Mouse (Mus musculus) heart, adult 2 months (tissue): ENCODE results near the gene Glod4. TPM values are rescaled to one million over a fixed set of nuclear protein-coding genes. Genes with fewer than 3 reads are reported as not detected.

Source experiments
- DNase-seq, 2 experiments: peaks; one replicate each; pipeline ENCODE4 v3.0.0; 2021
- H3K27ac ChIP-seq: fragments of 200-600 bp; 2 replicates; pipeline ENCODE4 v1.8.1; 2022
- H3K27me3 ChIP-seq: fragments of 200-500 bp; 2 replicates; pipeline ENCODE4 v1.6.1; 2012; ENCODE audit warnings: mild to moderate bottlenecking, low read length, inconsistent platforms, mixed read lengths; ENCODE audit not compliant: control insufficient read depth, insufficient read depth
- H3K36me3 ChIP-seq: fragments of 200-500 bp; 2 replicates; pipeline ENCODE4 v1.6.1; 2012; ENCODE audit warnings: low read length, inconsistent platforms; ENCODE audit not compliant: control insufficient read depth, insufficient read depth
- H3K4me1 ChIP-seq: fragments of 200-500 bp; 2 replicates; pipeline ENCODE4 v1.6.1; 2011; ENCODE audit warnings: low read length; ENCODE audit not compliant: control insufficient read depth, insufficient read depth
- H3K4me3 ChIP-seq: fragments of 200-600 bp; 2 replicates; pipeline ENCODE4 v1.8.1; 2022
- H3K79me2 ChIP-seq: fragments of 200-500 bp; replicated peaks from 2 replicates; pipeline ENCODE4 v1.6.1; 2012; ENCODE audit warnings: mild to moderate bottlenecking, inconsistent platforms, low read length, moderate library complexity, mixed read lengths; ENCODE audit not compliant: control insufficient read depth, insufficient read depth
- H3K9ac ChIP-seq: fragments of 200-500 bp; 2 replicates; pipeline ENCODE4 v1.6.1; 2012; ENCODE audit warnings: low read depth, mild to moderate bottlenecking, control low read depth, inconsistent platforms, low read length, mixed read lengths
- CTCF ChIP-seq: fragments of 200-600 bp; IDR thresholded peaks from 2 replicates; pipeline ENCODE4 v1.8.1; 2022; ENCODE audit warnings: antibody characterized with exemption, mild to moderate bottlenecking, moderate library complexity
- EP300 ChIP-seq: fragments of 200-500 bp; IDR thresholded peaks from 2 replicates; pipeline ENCODE4 v1.6.1; 2011; ENCODE audit warnings: low read depth, low read length, control low read depth; ENCODE audit not compliant: insufficient read depth
- POLR2A ChIP-seq: fragments of 200-500 bp; IDR thresholded peaks from 2 replicates; pipeline ENCODE4 v1.6.1; 2011; ENCODE audit warnings: mild to moderate bottlenecking, low read depth, low read length, control low read depth; ENCODE audit not compliant: insufficient read depth
- WGBS: fragments of 180-500 bp; shearing (Covaris S2); methylation state at CpG from one replicate; pipeline ENCODE4 v1.1.7; 2018; 5-methylcytosine and 5-hydroxymethylcytosine counted together
- intact Hi-C: fragments of 180-260 bp; cut with DNase I; formaldehyde crosslinking; loops from one replicate; pipeline ENCODE4 v1.15.1; 2025
- polyA plus RNA-seq: library from polyadenylated mRNA; depleted of rRNA; stranded (reverse); fragments of >200 nt; gene quantifications from 2 replicates; pipeline ENCODE4 v1.2.3, GENCODE M21; 2012
- total RNA-seq, 2 experiments: library from RNA; stranded (reverse); gene quantifications; 2 replicates each; pipeline ENCODE4 v1.2.3; 2021

Gene Glod4
- total and polyA plus RNA-seq, 3 experiments, result 12.0 to 41.5 (median 34.2) TPM

DNA sequence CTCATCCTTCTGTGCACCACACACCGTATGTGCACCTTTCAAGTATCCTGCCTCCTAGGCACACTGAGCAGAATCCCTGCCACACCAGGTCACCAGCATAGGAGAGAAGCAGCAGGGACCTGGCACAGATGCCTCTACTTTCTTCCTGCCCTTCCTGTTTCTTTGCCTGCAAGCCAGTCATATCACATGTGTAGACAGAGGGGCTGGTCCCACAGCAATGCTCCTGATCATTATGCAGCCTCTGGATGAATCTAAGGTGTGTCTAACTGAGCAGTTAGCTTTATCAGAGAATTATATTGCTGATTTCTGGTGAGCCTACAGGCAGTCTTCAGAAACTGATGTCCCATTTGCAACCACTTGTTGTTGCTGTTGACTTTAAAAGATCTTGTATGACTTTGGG lies 98.4 kb downstream of the Glod4 start:
- H3K27ac ChIP-seq, result no peak overlapping the region
- H3K9ac ChIP-seq, result no peak overlapping the region
- H3K4me1 ChIP-seq, result peaks cover 6% of the 10 kb centered on the region
- no peaks in the 10 kb centered on the region for H3K79me2 ChIP-seq
- intact Hi-C loops, result no loop called here
- H3K36me3 ChIP-seq, result peaks cover 2% of the 10 kb centered on the region; the same call in 1 of the 2 replicates
- TF ChIP-seq EP300, result no peak
- TF ChIP-seq CTCF, result no peak
- no peak for TF ChIP-seq POLR2A
- no peak overlapping the region for H3K4me3 ChIP-seq
- 100% methylated on average over 1 of the region's 1 CpGs for WGBS
- no peak for DNase-seq
- no peaks in the 10 kb centered on the region for H3K27me3 ChIP-seq

DNA sequence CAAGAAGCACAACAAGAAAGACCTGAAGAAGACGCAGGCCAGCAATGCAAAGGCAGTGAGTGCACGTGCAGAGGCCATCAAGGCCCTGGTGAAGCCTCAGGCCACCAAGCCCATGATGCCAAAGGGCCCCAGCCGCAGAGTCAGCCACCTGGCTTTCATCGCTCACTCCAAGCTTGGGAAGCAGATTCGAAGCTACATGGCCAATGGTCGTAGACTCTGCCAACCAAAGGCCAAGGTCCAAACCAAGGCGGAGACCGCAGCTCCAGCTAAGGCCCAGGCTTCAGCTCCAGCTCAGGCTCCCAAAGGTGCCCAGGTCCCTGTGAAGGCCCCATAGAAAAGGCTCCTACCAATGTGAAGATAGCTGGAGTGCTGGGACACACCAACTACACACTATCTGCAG lies 99.1 kb downstream of the Glod4 start:
- Histone ChIP-seq H3K4me3 (no peak overlapping the region), H3K4me1 (peaks cover 6% of the 10 kb centered on the region), H3K36me3 (peaks cover 2% of the 10 kb centered on the region; the same call in 1 of the 2 replicates), H3K79me2 (no peaks in the 10 kb centered on the region), H3K27me3 (no peaks in the 10 kb centered on the region), H3K27ac (no peak overlapping the region), H3K9ac (no peak overlapping the region)
- WGBS, result 86% methylated on average over 8 of the region's 8 CpGs
- TF ChIP-seq CTCF (no peak), EP300 (no peak), POLR2A (no peak)
- intact Hi-C loops, result no loop called here
- no peak for DNase-seq

DNA sequence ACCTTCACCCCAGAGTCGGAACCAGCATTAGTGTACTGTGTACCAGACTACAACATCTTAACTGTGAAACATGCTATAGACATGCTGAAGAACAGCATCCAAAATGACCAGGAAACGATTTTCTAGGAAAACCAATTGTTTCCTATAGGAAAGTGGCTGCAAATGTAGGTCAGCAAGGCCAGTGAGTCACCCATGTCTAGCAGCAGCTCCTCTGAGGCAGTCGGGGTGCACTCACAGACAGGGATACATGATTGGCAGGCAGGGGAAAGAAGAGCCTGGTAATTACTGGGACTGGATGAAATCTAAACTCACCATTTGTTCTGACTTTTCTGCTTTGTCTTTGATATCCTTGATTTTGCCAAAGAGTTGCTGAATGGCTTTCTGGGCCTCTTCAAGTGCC lies 105.5 kb downstream of the Glod4 start:
- Histone ChIP-seq H3K27me3 (no peaks in the 10 kb centered on the region), H3K79me2 (no peaks in the 10 kb centered on the region), H3K36me3 (peaks cover 4% of the 10 kb centered on the region; the same call in 1 of the 2 replicates), H3K4me3 (no peak overlapping the region), H3K27ac (no peak overlapping the region; the same call in 1 of the 2 replicates), H3K4me1 (no peaks in the 10 kb centered on the region), H3K9ac (no peak overlapping the region)
- no peak for DNase-seq
- 66% methylated on average over 3 of the region's 3 CpGs for WGBS
- intact Hi-C loops, result no loop called here
- TF ChIP-seq CTCF (no peak), EP300 (no peak), POLR2A (no peak)

DNA sequence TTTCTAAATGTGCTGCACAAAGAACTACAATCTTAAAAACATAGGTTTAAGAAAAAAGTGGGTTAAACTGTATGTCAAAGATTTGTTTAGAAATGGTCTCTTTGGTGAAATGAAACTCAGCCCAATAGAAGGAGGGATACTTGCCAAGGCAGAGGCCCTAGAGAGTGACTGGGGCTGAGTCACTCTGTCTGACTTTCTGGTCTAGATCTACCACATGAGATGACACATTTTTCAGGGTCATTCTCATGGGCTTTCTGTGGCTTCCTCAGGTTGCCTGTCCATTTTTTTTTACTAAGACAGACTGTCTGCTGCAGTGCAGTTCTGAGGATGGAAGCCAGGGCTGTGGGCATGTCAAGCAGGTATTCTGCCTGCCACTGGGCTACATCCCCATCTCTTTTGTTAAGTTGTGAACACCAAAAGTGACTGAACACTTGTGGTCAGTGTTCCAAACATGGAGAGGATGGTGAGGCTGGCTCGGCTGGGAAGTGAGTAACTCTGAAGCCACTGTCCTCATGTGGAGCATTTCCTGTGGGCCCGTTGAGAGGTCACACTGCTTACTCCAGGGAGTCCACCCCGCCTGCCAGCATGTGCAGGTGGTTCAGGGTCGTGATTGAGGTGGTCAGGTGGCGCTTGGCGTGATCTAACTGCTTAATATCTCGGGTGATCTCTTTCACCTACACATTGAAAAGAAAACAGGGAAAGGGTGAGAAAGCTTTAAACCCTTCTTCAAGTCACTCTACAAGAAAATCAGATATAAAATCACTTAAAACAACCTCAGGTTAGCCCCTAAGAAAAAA lies 107.7 kb downstream of the Glod4 start:
- no peaks in the 10 kb centered on the region for H3K27me3 ChIP-seq
- H3K79me2 ChIP-seq, result no peaks in the 10 kb centered on the region
- intact Hi-C loops, result no loop called here
- no peak for DNase-seq
- no peak overlapping the region for H3K27ac ChIP-seq
- H3K9ac ChIP-seq, result no peak overlapping the region
- no peak overlapping the region for H3K4me3 ChIP-seq
- H3K36me3 ChIP-seq, result peaks cover 14% of the 10 kb centered on the region
- 77% methylated on average over 7 of the region's 7 CpGs for WGBS
- TF ChIP-seq CTCF (no peak), EP300 (no peak), POLR2A (no peak)
- H3K4me1 ChIP-seq, result peaks cover 4% of the 10 kb centered on the region

DNA sequence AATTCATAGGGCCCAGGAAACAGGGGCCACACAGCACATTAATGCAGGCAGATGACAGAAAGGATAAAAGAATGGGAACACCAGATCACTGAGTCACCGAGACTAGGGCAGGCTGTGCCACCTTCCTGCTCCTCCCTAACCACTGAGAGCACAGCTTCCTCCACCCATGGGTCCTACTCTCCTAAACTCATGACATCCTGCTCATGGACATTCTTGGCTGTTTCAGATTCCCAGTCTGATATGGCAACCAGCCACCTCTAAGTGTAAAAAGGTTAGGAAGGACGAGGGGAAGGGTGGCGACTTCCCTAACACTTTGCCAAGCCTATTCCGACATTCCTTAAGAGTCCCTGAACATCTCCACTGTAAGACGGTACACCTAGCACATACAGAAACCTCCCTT lies 112.7 kb downstream of the Glod4 start:
- intact Hi-C loops, result loop anchor here (1.0 to 5.0 kb wide), 3 partner anchors 30 to 96 kb away; no protein-coding TSS in a partner anchor
- Histone ChIP-seq H3K36me3 (peaks cover 14% of the 10 kb centered on the region), H3K27ac (peak overlapping the region; percentile 75), H3K4me3 (no peak overlapping the region), H3K9ac (no peak overlapping the region), H3K4me1 (peaks cover 8% of the 10 kb centered on the region), H3K27me3 (no peaks in the 10 kb centered on the region), H3K79me2 (no peaks in the 10 kb centered on the region)
- DNase-seq, result peak; percentile 53 to 74
- no peak for TF ChIP-seq CTCF
- peak; percentile 54; the same call in 1 of the 2 replicates for TF ChIP-seq POLR2A
- peak; percentile 99 for TF ChIP-seq EP300
- 52% methylated on average over 5 of the region's 5 CpGs for WGBS

DNA sequence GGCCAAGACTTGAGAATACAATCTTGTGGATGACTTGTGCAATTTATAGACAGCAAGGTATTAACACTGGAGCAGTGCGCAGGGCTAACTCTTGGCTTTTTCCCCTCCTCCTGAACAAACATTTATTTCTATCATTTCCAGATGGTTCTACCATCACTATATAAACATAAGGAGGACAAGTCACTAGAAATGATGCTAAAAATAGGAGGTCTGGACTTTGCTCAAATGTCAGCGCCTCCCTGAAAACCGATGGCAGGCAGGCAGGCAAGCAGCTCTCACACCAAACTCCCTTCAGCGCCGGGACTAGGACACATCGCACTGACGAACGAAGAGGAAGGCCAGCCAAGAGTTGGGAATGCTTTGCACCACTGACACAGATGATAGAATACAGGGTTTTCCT lies 118.1 kb downstream of the Glod4 start:
- H3K9ac ChIP-seq, result 0 out of 2 replicates have a peak overlapping the region, but pooled peaks have one; percentile 4
- H3K79me2 ChIP-seq, result no peaks in the 10 kb centered on the region
- peaks cover 12% of the 10 kb centered on the region for H3K4me1 ChIP-seq
- peaks cover 15% of the 10 kb centered on the region for H3K36me3 ChIP-seq
- peak overlapping the region; percentile 51 for H3K27ac ChIP-seq
- H3K4me3 ChIP-seq, result no peak overlapping the region
- intact Hi-C loops, result no loop called here
- H3K27me3 ChIP-seq, result no peaks in the 10 kb centered on the region
- whole genome bisulfite sequencing, result 17% methylated on average over 8 of the region's 8 CpGs
- peak in 1 of 2 experiments; percentile 40 for DNase-seq
- TF ChIP-seq POLR2A (no peak), CTCF (no peak), EP300 (no peak)
